Mouse (Mus musculus) adrenal gland (tissue): Measurements from ENCODE around the gene Atp4b.
"Not testable (repeated sequence)": the region's sequence is repeated elsewhere in the genome, so short reads cannot be mapped to it uniquely, and the experiment has no call there.

Experiments
- intact Hi-C: fragments of 180-260 bp; cut with DNase I; formaldehyde crosslinking; loops from one replicate; pipeline ENCODE4 v1.15.1; 2025

Gene Atp4b

DNA sequence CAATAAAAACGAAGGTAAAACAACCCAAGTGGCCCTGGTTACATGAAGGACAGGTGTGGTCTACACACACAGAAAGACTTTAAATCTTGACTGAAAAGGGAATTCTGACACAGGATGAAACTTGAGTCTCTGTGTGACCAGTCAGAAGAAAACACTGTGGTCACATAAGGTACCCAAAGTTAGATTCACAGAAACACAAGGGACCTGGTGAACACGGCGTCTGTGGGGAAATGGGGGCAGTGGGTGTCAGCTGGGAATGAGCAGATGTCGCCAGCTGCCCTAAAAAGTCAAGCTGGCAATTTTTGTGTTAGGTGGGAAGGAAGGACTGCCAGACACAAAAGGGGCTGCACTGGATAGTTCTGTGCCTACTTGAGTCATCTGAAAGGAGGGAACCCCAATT is 13.6 kb downstream of the Atp4b start:
- intact Hi-C loops = no loop called here

DNA sequence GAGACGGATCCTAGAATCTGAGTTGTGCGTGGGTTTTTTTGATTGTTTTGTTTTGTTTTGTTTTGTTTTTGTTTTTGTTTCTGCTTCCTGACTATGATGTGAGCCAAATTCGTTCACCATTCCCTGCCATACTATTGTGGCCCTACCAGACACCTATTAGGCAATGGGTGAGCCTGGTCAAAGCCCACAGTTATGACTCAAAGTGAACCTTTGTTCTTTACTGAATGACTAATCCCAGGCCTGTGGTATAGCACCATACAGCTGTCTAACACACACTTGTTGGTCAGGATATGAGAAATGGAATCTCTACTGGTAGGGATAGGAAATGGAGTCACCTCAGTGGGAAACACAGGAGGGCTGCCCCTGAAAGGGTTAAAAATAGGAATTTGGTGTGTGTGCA is 14.1 kb downstream of the Atp4b start:
- intact Hi-C loops = no loop called here

- intact Hi-C loops = no loop called here
Observed at GRCm38 (mm10) chr8:13381630-13382029, 15.0 kb downstream of the Atp4b start.

- intact Hi-C loops = no loop called here
Observed at GRCm38 (mm10) chr8:13373151-13373662, 23.4 kb downstream of the Atp4b start.

- intact Hi-C loops = no loop called here
Observed at GRCm38 (mm10) chr8:13361865-13362264, 34.8 kb downstream of the Atp4b start.

DNA sequence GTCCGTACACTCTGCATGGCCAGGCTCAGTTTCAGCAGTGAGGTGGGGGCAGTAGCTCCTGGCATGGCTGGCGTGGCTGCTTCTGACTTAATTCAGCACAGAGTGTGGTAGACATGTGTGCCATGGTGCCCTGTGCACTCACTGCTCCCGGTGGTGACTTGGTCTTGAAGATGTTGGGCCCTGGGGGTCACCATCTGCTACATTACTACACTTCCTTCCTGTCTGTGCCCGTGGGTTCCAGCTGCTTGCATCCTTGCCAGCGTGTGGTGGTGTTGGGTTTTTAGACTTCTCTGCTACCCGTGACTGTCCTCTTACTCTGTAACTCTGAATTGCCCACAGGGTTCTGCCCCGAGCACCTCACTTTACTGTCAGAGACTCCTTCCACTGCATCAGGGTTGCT is 36.4 kb downstream of the Atp4b start:
- intact Hi-C loops = no loop called here

DNA sequence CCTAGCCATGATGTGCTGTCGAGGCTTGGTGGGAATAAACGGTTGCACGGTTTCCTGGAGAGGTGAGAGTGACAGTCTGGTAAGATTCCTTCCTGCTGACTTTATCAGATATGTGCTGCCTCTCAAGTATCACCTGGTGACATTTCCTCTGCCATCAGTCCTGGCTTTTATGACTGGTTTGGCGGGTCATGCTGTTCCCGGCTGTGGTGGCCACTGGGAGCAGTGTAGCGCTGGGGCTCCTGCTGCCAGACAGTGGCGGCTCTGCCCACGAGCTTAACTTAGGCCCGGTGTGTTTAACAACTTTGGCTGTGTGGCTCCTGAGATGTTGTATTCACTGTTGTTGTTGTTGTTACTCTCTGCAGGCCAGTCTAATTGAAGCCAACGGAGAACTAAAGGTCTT is 39.9 kb downstream of the Atp4b start:
- intact Hi-C loops = no loop called here

DNA sequence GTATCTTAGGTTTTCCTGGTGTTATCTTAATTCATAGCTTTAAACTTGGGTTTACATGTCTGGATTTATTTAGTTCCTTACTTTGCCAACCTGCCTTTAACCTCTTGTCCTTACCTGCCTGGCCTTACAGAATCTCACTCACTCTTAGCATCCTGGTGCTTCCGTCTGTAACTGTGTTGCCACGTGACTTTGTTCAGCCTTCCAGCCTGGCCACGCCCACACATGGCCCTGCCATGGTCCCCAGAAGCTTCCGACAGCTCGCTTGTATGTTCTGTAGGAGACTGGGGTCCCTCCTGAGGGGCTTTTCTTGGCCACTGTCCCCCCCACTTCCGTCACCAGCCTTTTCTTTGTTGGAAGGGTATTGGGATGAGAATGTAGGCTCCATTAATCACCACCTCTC is 40.4 kb downstream of the Atp4b start:
- intact Hi-C loops = no loop called here

- intact Hi-C loops = no loop called here
Observed at GRCm38 (mm10) chr8:13353883-13354282, 42.7 kb downstream of the Atp4b start.

- intact Hi-C loops = no loop called here
Observed at GRCm38 (mm10) chr8:13353155-13353833, 43.3 kb downstream of the Atp4b start.

- intact Hi-C loops = no loop called here
Observed at GRCm38 (mm10) chr8:13352601-13353000, 44.0 kb downstream of the Atp4b start.

DNA sequence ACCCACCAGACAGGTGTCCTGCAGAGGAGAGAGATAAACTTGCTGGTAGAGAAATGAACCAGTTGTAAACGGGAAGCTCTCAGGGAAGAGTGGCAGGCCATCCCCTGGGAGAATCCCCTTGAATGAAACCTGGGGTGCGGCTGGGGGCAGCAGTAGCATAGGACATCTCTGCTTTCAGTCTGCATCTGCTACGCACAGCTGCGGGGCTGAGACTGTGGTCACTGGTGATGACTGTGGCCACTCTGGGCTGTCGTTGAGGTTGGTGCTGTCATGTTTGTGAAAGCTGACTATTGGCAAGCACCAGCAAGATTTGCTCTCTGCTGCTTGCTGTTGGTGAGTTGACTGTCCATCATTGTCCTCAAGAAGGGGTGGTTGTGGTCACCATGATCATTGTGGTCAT is 45.0 kb downstream of the Atp4b start:
- intact Hi-C loops = no loop called here

- intact Hi-C loops = no loop called here
Observed at GRCm38 (mm10) chr8:13350052-13350451, 46.6 kb downstream of the Atp4b start.

DNA sequence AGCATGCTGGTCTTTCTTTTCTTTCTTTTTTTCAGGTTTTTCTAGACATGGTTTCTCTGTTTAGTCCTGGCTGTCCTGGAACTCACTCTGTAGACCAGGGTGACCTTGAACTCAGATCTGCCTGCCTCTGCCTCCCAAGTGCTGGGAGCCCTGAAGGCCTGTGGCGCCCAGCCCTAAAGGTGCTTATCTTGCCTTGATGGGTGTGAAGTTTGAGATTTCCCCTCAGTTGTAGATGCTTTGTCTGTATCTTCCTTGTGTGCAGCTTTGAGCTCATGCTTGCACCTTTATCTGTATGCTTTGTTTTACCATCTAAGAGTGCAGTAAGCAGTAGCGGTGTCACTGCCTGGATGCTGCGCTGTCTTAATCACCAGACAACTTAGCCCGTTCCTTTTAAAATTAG is 53.5 kb downstream of the Atp4b start:
- intact Hi-C loops = no loop called here

GRCm38 (mm10) chr8:13342340-13342739 is 54.3 kb downstream of the Atp4b start:
- intact Hi-C loops = no loop called here

DNA sequence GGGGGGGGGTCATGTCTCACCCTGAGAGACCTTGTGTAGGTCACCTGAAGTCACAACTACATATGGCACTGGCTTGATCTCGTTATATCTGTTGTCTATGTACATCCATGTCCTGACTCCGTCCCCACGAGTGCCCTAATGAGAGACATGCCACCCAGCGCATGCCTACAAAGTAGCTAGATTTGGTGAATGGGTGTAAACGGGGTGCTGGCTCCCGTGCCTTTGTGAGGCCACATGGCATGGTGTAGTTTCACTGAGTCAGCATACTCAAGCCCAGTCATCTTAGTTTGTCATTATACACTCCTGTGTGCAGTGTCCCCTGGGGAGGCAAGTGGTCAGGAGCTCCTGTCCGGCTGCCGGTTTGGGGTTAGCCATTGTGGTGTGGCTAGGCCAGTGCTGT is 56.0 kb downstream of the Atp4b start:
- intact Hi-C loops = no loop called here

DNA sequence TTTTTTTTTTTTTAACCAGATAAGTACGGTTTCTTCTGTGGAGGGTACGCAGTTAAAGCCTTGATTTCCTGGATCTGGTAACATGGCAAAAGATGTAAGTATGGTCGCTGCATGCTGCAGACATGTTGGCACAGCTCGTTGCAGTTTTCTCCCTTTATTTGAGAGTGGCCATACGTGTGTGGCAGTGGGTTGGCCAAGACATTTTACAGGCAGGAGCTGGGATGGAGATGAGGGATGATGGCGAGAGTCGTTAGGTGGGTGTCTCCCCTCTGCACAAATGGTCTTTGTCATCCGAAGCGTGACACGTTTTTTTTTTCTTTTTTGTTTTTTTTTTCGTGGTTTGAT is 57.0 kb downstream of the Atp4b start:
- intact Hi-C loops = no loop called here

GRCm38 (mm10) chr8:13338901-13339645 is 57.6 kb downstream of the Atp4b start:
- intact Hi-C loops = no loop called here

DNA sequence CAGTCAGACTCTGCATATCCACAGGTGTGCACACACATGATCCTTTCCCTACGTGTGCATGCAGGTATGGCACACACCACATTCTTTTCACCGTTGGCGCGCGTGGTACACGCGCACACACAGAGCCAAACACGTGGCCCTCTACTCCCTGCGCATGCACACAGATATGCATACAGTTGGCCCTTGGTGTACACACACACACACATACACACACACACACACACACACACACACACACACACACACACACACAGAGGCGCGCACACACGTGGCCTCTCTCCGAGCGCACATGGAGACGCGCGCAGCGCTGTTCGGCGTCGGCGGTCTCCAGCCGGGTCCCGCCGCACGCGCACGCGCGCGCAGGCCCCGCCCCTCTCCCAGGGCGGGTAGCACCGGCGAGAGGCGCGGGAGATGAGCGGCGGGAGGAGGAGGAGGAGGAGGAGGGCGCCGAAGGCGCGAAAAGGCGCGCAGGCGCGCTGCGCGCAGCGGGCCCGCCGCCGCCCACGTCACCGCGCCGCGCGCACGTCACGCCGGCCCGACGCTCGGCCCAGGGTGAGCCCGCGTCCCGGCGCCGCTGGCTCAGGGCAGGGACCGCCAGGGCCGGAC is 58.3 kb downstream of the Atp4b start, which contains the start of gene Tfdp1:
TSS of gene Tfdp1 (plus strand) at position 497 of the 606 bp plus-strand sequence.
- intact Hi-C loops = no loop called here

GRCm38 (mm10) chr8:13337678-13338077 is 58.9 kb downstream of the Atp4b start:
- intact Hi-C loops = no loop called here

- intact Hi-C loops = not testable (repeated sequence)
Observed at GRCm38 (mm10) chr8:13337245-13337644, 59.4 kb downstream of the Atp4b start.
